Mouse (Mus musculus): ENCODE results near the gene Pdss1. TPM values are rescaled to one million over a fixed set of nuclear protein-coding genes. Genes with fewer than 3 reads are reported as not detected.

The Pdss1 gene
- polyA plus RNA-seq, 1 experiment from 2014 or later: 13.1 TPM

GRCm38 (mm10) chr2:22933556-22933955 lies 38.2 kb downstream of the Pdss1 start:
- WGBS: 71% methylated on average over 1 of the region's 1 CpGs
- no peaks in the 10 kb centered on the region for H3K36me3 ChIP-seq (ENCODE audit: control insufficient read depth, insufficient read depth, low read length)
- no peak overlapping the region for H3K9ac ChIP-seq (ENCODE audit: low read length)
- H3K4me1 ChIP-seq (replicated peaks; ENCODE audit: control insufficient read depth, insufficient read depth): no peaks in the 10 kb centered on the region
- DNase-seq (ENCODE audit: low spot score) (no peak), ATAC-seq (ENCODE audit: low FRiP score, low TSS enrichment) (no peak)
- no peak overlapping the region for H3K27ac ChIP-seq (replicated peaks)
- no peak for TF ChIP-seq CTCF (IDR thresholded peaks at IDR 0.05; ENCODE audit: low read depth)
- H3K27me3 ChIP-seq (ENCODE audit: control insufficient read depth, insufficient read depth, low read length): no peaks in the 10 kb centered on the region
- H3K9me3 ChIP-seq (ENCODE audit: control insufficient read depth, low read length): no peaks in the 10 kb centered on the region
- no peak overlapping the region for H3K4me2 ChIP-seq (replicated peaks; ENCODE audit: low read depth)
- H3K4me3 ChIP-seq (ENCODE audit: low read depth, low read length): no peak overlapping the region

- H3K4me2 ChIP-seq (replicated peaks; ENCODE audit: low read depth): no peak overlapping the region
- 24% methylated on average over 4 of the region's 4 CpGs for WGBS
- DNase-seq (ENCODE audit: low spot score): no peak
Observed at GRCm38 (mm10) chr2:22949956-22950355, 54.6 kb downstream of the Pdss1 start.

GRCm38 (mm10) chr2:22954278-22954677 lies 59.0 kb downstream of the Pdss1 start:
- Histone ChIP-seq H3K4me2 (replicated peaks; ENCODE audit: low read depth) (no peak overlapping the region), H3K27me3 (ENCODE audit: control insufficient read depth, insufficient read depth, low read length) (no peaks in the 10 kb centered on the region), H3K4me1 (replicated peaks; ENCODE audit: control insufficient read depth, insufficient read depth) (no peaks in the 10 kb centered on the region), H3K9me3 (ENCODE audit: control insufficient read depth, low read length) (no peaks in the 10 kb centered on the region), H3K9ac (ENCODE audit: low read length) (no peak overlapping the region), H3K4me3 (ENCODE audit: low read depth, low read length) (no peak overlapping the region), H3K36me3 (ENCODE audit: control insufficient read depth, insufficient read depth, low read length) (no peaks in the 10 kb centered on the region), H3K27ac (replicated peaks) (no peak overlapping the region)
- no peak for TF ChIP-seq CTCF (IDR thresholded peaks at IDR 0.05; ENCODE audit: low read depth)
- TF ChIP-seq EP300 (optimal IDR thresholded peaks at IDR 0.05): no peak
- 84% methylated on average over 4 of the region's 4 CpGs for WGBS
- DNase-seq (ENCODE audit: low spot score): no peak
- ATAC-seq (ENCODE audit: low FRiP score, low TSS enrichment): no peak

More at GRCm38 (mm10) chr2:22949956-22950355, 54.6 kb downstream of the Pdss1 start:
- Histone ChIP-seq H3K36me3 (ENCODE audit: control insufficient read depth, insufficient read depth, low read length) (no peaks in the 10 kb centered on the region), H3K4me1 (replicated peaks; ENCODE audit: control insufficient read depth, insufficient read depth) (no peaks in the 10 kb centered on the region), H3K27me3 (ENCODE audit: control insufficient read depth, insufficient read depth, low read length) (no peaks in the 10 kb centered on the region), H3K27ac (replicated peaks) (no peak overlapping the region), H3K9ac (ENCODE audit: low read length) (no peak overlapping the region), H3K4me3 (ENCODE audit: low read depth, low read length) (no peak overlapping the region), H3K9me3 (ENCODE audit: control insufficient read depth, low read length) (no peaks in the 10 kb centered on the region)
- TF ChIP-seq EP300 (optimal IDR thresholded peaks at IDR 0.05) (no peak), CTCF (IDR thresholded peaks at IDR 0.05; ENCODE audit: low read depth) (no peak)
- no peak for ATAC-seq (ENCODE audit: low FRiP score, low TSS enrichment)

GRCm38 (mm10) chr2:22955914-22956313 lies 60.6 kb downstream of the Pdss1 start:
- ATAC-seq (ENCODE audit: low FRiP score, low TSS enrichment): no peak
- H3K27me3 ChIP-seq (ENCODE audit: control insufficient read depth, insufficient read depth, low read length): no peaks in the 10 kb centered on the region
- no peak overlapping the region for H3K9ac ChIP-seq (ENCODE audit: low read length)

GRCm38 (mm10) chr2:22957415-22957814 lies 62.1 kb downstream of the Pdss1 start:
- DNase-seq (ENCODE audit: low spot score) (no peak), ATAC-seq (ENCODE audit: low FRiP score, low TSS enrichment) (no peak)
- H3K4me1 ChIP-seq (replicated peaks; ENCODE audit: control insufficient read depth, insufficient read depth): no peaks in the 10 kb centered on the region
- TF ChIP-seq EP300 (optimal IDR thresholded peaks at IDR 0.05) (no peak), CTCF (IDR thresholded peaks at IDR 0.05; ENCODE audit: low read depth) (no peak)
- H3K27ac ChIP-seq (replicated peaks): no peak overlapping the region
- H3K9ac ChIP-seq (ENCODE audit: low read length): no peak overlapping the region
- no peaks in the 10 kb centered on the region for H3K9me3 ChIP-seq (ENCODE audit: control insufficient read depth, low read length)
- H3K27me3 ChIP-seq (ENCODE audit: control insufficient read depth, insufficient read depth, low read length): no peaks in the 10 kb centered on the region
- no peaks in the 10 kb centered on the region for H3K36me3 ChIP-seq (ENCODE audit: control insufficient read depth, insufficient read depth, low read length)
- H3K4me2 ChIP-seq (replicated peaks; ENCODE audit: low read depth): no peak overlapping the region
- WGBS: 86% methylated on average over 1 of the region's 1 CpGs
- H3K4me3 ChIP-seq (ENCODE audit: low read depth, low read length): no peak overlapping the region

More at GRCm38 (mm10) chr2:22955914-22956313, 60.6 kb downstream of the Pdss1 start:
- TF ChIP-seq CTCF (IDR thresholded peaks at IDR 0.05; ENCODE audit: low read depth): no peak
- TF ChIP-seq EP300 (optimal IDR thresholded peaks at IDR 0.05): no peak
- no peaks in the 10 kb centered on the region for H3K36me3 ChIP-seq (ENCODE audit: control insufficient read depth, insufficient read depth, low read length)
- H3K9me3 ChIP-seq (ENCODE audit: control insufficient read depth, low read length): no peaks in the 10 kb centered on the region
- H3K4me2 ChIP-seq (replicated peaks; ENCODE audit: low read depth): no peak overlapping the region
- no peak overlapping the region for H3K4me3 ChIP-seq (ENCODE audit: low read depth, low read length)
- no peak for DNase-seq (ENCODE audit: low spot score)
- no peak overlapping the region for H3K27ac ChIP-seq (replicated peaks)
- WGBS: 89% methylated on average over 5 of the region's 5 CpGs
- no peaks in the 10 kb centered on the region for H3K4me1 ChIP-seq (replicated peaks; ENCODE audit: control insufficient read depth, insufficient read depth)

- TF ChIP-seq EP300 (optimal IDR thresholded peaks at IDR 0.05): no peak
- TF ChIP-seq CTCF (IDR thresholded peaks at IDR 0.05; ENCODE audit: low read depth): peak; percentile 45
- WGBS: 98% methylated on average over 2 of the region's 2 CpGs
- H3K27ac ChIP-seq (replicated peaks): no peak overlapping the region
- no peaks in the 10 kb centered on the region for H3K27me3 ChIP-seq (ENCODE audit: control insufficient read depth, insufficient read depth, low read length)
- H3K36me3 ChIP-seq (ENCODE audit: control insufficient read depth, insufficient read depth, low read length): no peaks in the 10 kb centered on the region
- DNase-seq (ENCODE audit: low spot score) (no peak), ATAC-seq (ENCODE audit: low FRiP score, low TSS enrichment) (no peak)
- no peak overlapping the region for H3K4me3 ChIP-seq (ENCODE audit: low read depth, low read length)
- no peak overlapping the region for H3K4me2 ChIP-seq (replicated peaks; ENCODE audit: low read depth)
- no peak overlapping the region for H3K9ac ChIP-seq (ENCODE audit: low read length)
- no peaks in the 10 kb centered on the region for H3K4me1 ChIP-seq (replicated peaks; ENCODE audit: control insufficient read depth, insufficient read depth)
- no peaks in the 10 kb centered on the region for H3K9me3 ChIP-seq (ENCODE audit: control insufficient read depth, low read length)
Observed at GRCm38 (mm10) chr2:22961681-22962080, 66.4 kb downstream of the Pdss1 start.

All from stomach, postnatal 0 days (tissue).